ENCODE assay signal across 8 mouse cellular contexts in genomic region chr4:135963457-135964193, GRCm38 (mm10). TPM values are rescaled to one million over a fixed set of nuclear protein-coding genes. Genes with fewer than 3 reads are reported as not detected.
DNase-seq lines count a peak whose midpoint lies in the region; ATAC-seq lines count a peak whose summit lies in the region.

TSS of gene Gale (plus strand) at chr4:135963727.

- peak; percentile 90 for ATAC-seq in hindbrain, embryonic 11.5 days (ENCODE audit: low FRiP score)

- no peaks in the 10 kb centered on the region for H3K9me3 ChIP-seq in hindbrain, embryonic 11.5 days (ENCODE audit: control insufficient read depth, low read length)

- peak within 1 kb of the TSS; percentile 70 for H3K27ac ChIP-seq in hindbrain, embryonic 11.5 days (ENCODE audit: low read depth, low read length)

- no peaks in the 10 kb centered on the region for H3K27me3 ChIP-seq in hindbrain, embryonic 11.5 days (ENCODE audit: control insufficient read depth, insufficient read depth, low read length)

- peaks cover 12% of the 10 kb centered on the region for H3K36me3 ChIP-seq in hindbrain, embryonic 11.5 days (ENCODE audit: control insufficient read depth, insufficient read depth, low read length)

- H3K4me3 ChIP-seq in hindbrain, embryonic 11.5 days (ENCODE audit: low read depth, low read length) = peak within 1 kb of the TSS; percentile 73

- DNase-seq in NIH3T3 (ENCODE audit: low read depth) = peak; percentile 98
- DNase-seq in cerebellum, adult 9-11 months = peak; percentile 96
- peak; percentile 87 to 96 for DNase-seq in frontal cortex, adult 2 months (ENCODE audit: extremely low spot score in 1 of 2, low spot score in 1 of 2)
- DNase-seq in hindbrain, embryonic 11.5 days (ENCODE audit: low spot score) = peak; percentile 97
- peak; percentile 87 to 88 for DNase-seq in layer of hippocampus, postnatal 25 days (ENCODE audit: extremely low spot score in 1 of 2, low spot score in 1 of 2)
- DNase-seq in lung, postnatal 25 days (ENCODE audit: low spot score) = peak; percentile 96
- DNase-seq in retina, embryonic 14.5 days (ENCODE audit: low spot score) = peak; percentile 97
- DNase-seq in thymus, postnatal 4 days = peak; percentile 95

- peak within 1 kb of the TSS; percentile 89 for H3K9ac ChIP-seq in hindbrain, embryonic 11.5 days (ENCODE audit: low read depth, low read length)

- under 1% methylated on average over 56 of the region's 56 CpGs for WGBS in hindbrain, embryonic 11.5 days

- H3K4me2 ChIP-seq in hindbrain, embryonic 11.5 days (replicated peaks; ENCODE audit: low read depth, low read length) = peak within 1 kb of the TSS; percentile 94

- peaks cover 3% of the 10 kb centered on the region; the same call in 1 of the 2 replicates for H3K4me1 ChIP-seq in hindbrain, embryonic 11.5 days (replicated peaks; ENCODE audit: control insufficient read depth, insufficient read depth, low read length)

RNA-seq across cellular contexts. Expression of gene Gale, which starts in this region (rescaled TPM):
- polyA plus RNA-seq in frontal cortex, adult 2 months (2012; rRNA removed) = 31.9 and 37.6 TPM in 2 replicates
- 27.9 and 28.1 TPM in 2 replicates for polyA plus RNA-seq in hindbrain, embryonic 11.5 days (2014; fragmentation: Nextera tagmentation; extraction: Ambion mirVana)
- 10 to 100 TPM; 23.1 to 31.6 TPM for total RNA-seq in layer of hippocampus, postnatal 25 days (2021)

Comparison
In these comparisons a context has a peak if more than half of its experiments do, and no peak if none do; other contexts are left out.
1. Peak in every context shown above with its lines: DNase-seq, ATAC-seq, H3K4me3 ChIP-seq and H3K27ac ChIP-seq.